Mouse (Mus musculus): ENCODE results near the gene Myo1d.

Myo1d gene

DNA sequence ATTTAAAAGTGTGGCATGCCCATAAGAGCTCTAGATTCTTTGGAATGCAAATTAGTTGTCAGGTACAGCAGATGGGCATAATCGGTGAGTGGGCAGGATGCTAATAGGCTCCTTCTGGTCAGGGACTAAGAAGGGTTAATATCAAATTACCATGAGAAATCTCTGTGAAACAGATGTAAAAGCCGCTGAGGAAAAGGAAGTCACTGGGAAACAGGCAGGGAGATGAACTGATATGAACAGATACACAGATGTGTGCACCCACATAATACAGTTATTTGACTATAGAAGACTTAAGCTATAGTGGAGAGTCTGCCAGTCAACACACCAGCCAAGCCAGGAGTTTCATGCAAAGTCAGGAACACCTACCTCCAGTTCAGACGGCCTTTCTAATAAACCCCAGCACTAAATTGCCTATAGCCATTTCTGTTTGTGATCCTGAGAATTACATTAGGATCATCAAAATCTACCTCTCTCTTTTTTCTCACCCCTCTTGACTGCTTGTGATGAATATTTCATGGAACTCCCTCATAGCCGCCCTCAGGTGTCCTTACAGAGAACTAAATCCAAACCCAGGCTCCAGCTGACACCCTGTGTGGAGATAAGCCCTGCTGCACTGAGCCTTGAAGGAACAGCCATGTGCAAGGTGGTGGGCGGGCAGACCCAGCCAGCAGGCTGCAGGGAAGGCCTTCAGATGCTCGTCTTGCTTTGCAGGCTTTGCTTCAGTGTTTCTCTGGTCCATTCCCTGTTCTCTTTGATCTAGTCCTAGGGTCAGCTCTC lies 164.7 kb downstream of the Myo1d start:
- CTCF ChIA-PET: no interaction called here

DNA sequence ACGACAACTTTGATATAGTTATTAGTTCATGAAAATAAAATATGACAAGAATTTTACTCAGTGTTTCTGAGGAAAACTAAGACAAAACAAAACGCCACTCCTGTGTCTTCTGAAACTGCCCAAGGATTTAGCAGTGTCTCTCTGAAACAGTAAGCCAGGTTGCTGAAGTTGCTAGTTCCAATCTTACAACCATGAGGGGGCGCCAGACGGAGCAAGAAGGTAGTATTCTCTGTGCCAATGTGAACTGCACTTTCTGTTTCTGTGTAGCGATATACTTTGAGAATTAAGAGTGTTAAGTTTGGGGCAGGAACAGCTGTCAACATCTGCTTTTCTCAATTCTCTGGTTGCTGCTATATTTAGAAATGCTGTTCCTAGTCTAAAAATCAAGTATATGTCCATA lies 165.4 kb downstream of the Myo1d start:
- CTCF ChIA-PET: interaction anchor here (0.7 kb wide), 1 partner anchor 220 kb away, joined by 6 read pairs; no protein-coding TSS in a partner anchor

DNA sequence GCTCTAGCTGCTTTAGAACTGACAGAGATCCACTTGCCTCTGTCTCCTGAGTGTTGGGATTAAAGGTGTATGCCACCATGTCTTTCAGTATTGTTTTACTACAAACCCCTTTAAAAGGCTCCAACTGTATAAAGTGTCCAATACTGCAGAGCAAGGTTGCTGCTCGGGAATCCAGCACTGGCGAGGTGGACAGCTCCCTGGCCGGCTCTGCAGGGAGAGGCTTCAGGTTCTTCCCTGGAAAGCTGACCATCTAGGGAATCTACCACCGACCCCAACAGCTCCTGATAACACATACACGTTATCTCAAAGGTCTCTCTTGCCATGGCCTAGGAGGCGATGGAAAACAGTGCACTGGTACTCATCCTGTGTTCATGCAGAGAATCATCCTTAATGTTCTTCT lies 166.3 kb downstream of the Myo1d start:
- CTCF ChIA-PET: interaction anchor here (0.7 kb wide), 1 partner anchor 43 kb away, joined by 10 read pairs; no protein-coding TSS in a partner anchor

DNA sequence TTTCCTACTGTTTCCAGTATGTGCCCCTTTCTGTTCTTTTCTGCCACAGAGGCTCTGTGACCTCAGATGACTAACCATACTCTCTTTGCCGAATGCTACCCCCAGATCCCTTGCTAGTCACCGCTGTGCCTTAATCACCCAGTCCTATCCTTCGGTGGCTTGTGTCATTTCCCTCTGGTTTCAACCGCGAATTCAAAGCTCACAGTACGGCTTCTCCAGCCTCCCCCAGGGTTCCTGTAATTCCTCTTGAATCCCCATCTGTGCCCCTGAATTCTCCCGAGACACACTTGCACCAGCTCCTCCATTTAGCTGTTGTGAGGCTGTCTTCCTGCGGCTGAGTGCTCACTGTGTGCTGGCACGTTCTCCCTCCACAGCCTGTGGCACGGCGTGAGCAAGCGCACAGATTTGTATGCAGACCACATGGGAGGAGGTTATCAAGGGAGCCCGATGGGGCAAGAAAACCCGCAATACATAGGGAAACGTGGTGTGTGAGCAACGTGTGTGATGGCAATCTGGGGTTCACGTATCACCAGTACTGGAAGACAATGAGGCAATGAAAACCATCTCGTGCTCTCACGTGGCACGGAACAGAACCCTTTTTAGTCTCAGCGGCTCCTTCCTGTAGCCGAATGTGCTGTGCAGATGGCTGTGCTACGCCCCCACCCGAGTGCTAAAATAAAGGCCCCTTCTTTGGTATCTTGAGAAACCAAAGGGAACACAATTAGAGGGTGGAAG lies 177.0 kb downstream of the Myo1d start:
- CTCF ChIA-PET: no interaction called here

DNA sequence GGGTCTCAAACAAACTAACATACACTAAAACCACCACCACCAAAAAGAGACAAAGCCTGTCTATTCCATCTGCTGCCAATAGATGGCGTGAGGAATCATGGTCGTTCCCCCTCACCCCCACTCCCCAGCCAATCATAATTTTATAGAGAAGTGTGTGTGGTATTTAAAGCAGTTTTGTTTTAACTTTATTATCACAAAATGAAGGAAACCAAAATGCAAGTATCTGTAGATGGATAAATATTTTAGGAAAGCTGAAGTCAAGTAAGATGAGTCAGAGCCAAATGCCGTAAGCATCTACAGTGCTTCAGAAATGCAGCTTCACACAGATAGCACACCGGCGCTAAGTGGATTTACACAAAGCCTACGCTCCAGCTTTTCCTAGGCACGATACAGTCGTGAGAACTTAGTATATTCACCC lies 177.8 kb downstream of the Myo1d start:
- CTCF ChIA-PET: no interaction called here

DNA sequence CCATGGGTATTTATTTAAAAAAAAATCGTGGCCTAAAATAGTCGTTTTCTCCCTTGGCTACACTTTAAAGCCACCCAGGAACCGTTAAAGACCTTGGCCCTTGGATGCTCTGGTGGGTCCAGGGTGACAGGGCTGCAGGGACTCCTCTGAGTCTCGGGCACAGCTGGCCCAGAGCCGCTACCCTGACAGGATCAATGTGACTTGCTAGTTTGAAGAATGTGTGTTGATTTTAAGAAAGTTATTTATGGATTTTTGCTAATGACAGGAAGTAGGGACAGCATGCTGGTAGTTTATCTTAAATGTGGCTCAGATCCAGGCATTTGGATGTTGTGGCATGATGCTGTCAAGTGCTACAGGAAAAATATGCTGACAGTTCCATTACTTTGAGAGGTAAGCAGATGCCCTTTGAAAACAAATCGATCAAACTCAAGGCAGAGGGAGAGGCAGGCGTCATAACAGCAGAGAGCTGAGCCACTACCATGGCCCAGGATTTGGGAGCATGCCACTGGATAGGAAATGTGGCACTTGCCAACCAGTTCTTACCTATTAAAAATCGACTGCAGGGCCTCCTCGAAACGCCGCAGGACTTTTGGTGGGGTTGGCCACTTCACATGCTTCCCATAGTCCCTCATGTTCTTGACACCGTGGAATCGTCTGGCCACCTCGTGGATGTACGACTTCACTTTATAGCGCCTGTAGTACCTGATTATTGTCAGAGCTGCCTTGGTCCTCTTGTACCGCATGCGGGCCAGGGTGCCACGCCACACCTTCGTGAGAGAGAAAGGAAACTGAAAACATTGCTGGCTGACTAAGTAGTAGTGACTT lies 178.6 kb downstream of the Myo1d start:
- CTCF ChIA-PET: no interaction called here

DNA sequence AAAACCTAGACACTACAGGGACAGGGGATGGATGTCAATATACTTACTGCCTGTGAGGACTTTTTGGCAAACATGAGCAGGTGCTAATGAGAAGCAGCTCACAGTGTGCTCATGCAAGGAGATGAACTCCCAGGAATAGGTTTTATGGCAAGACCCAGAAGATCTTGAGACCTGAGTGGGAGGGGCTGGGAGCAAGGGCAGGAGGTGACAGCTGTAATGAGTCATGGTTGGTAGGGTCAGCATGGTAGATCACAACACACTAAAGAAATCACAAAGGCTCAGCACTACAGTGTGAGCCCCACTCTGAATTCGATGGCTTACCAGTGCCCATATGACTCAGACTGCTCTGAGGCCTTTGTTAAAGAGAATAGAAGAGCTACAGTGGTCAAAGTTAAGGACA lies 184.3 kb downstream of the Myo1d start:
- CTCF ChIA-PET: no interaction called here

DNA sequence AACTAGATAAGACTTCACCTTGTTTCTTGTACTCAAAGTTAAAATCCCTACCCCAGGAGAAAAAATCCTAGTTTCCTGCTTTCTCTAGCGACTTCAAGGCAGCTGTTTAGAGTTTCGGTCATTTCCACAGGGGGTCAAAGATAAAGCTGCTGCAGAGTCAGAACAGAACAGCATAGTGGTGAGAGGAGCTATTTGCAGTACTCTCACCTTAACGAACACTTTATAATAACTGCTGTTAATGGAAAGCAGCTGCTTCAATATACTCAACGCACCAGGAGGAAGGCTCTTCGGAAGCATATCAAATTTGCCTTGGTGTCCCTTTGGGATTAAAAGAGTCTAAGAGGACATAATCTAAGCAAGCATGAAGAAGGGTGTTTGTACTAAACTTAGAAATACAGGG lies 190.4 kb downstream of the Myo1d start:
- CTCF ChIA-PET: no interaction called here

DNA sequence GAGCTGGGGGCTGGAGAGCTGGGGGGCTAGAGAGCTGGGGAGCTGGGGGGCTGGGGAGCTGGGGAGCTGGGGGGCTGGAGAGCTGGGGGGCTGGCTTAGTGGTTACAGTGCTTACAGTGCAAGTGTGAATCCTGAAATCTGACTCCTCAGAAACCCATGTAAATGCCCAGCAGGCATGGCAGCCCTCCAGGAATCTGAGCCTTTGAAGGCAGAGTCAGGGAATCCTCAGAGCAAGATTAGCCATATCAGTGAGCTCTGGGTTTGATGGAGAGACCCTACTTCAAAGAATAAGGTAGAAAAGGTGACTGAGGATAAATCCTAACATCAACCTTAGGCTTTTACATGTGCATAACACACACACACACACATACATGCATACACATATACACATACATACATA lies 194.1 kb downstream of the Myo1d start:
- CTCF ChIA-PET: interaction anchor here (0.7 kb wide), 1 partner anchor 13 kb away, joined by 4 read pairs; no protein-coding TSS in a partner anchor

DNA sequence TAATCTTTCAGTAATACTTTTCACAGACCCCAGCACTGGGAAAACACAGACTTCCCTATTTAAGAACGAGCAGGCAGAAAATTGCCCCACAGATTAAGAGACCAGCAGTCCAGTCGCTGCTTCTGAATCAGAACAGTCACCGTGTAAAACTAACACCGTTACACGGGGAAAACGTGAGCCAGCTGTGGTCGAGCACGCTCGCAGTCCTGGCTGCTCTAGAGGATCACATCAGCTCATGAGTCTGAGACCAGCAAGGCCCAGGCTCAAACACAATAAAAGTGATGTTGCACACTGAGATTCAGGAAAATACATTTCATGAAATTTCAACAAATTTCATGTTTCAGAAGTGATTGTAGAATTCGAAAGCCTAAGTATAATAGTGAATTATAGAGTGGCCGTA lies 194.6 kb downstream of the Myo1d start:
- CTCF ChIA-PET: interaction anchor here (0.7 kb wide), 1 partner anchor 12 kb away, joined by 4 read pairs; no protein-coding TSS in a partner anchor

DNA sequence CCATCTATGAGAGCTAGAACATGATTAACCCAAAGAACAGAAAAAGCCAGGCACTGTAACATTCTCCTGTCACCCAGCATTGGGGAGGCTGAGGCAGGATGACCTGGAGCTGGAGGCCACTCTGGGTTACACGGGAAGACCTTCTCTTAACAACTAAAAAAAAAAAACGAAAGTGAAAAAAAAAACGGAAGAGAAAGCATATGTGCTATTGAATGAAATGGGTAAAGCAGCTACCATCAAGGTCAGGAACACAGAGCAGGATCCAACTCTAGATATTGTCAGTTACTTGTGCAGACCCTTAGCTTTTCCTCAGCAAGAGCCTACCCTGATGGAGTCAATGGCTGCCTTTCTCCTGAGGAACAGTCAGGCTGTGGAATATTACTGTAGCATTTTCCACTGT lies 199.3 kb downstream of the Myo1d start:
- CTCF ChIA-PET: interaction anchor here (0.6 kb wide), 3 partner anchors 32 to 1906 kb away, joined by 4 to 6 read pairs (median 5); no protein-coding TSS in a partner anchor

DNA sequence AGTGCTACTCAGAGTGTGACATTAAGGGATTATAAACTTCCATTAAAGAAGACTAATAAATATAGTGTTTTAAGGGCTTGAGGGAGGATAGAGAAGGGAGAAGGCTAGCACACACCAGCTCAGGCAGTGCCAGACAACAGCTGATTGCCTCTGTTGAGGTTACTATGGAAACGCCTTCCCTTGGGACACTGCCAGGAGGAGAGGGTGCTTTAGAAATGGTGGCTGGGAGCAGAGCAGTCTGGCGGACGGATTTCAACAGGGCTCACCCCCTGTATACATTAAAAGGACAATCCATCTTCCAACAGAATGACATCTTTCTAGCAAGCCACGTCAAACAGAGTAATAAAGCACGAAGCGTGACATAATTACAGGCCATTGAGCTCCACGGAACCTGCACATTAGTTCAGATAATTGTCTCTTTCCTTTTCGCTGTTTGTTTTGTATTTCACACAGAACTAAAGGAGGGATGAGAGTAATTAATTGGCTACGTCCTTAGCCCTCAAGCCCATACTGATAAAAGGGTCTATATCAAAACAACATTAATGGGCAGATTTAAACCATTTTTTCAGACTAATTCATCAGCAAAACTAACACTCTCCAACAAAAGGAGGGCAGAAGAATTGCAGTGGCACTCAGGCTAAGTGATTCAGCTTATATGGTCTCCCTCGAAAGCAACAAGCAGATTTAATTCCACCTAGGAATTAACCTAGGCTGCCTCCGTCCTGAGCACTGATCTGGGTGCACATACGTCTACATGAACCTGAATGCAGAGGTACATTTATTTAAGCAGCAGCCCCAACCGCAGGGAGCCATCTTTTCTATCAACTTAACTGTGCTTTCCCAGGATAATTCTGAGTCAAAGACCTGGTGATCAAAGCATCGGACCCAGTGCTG lies 201.8 kb downstream of the Myo1d start:
- CTCF ChIA-PET: no interaction called here

DNA sequence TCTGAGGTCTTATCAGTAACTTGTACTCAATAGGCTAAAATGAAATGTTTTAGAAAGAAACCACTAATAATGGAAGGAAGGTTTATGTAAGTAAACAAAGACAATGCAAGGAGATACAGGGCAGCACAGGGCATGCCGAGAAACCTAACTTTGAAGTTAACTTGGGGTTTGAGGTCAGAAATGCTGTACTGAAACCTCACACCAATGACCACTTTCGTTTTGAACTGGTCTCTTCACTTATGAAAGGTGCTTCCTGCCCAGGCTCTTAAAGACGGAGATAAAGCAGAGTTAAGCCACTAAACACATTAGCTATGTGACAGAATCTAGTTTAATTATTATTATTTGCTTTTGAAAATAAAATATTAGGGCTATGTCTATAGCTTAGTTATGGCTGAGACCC lies 204.0 kb downstream of the Myo1d start:
- CTCF ChIA-PET: interaction anchor here (1.2 kb wide), 1 partner anchor 98 kb away, joined by 8 read pairs; no protein-coding TSS in a partner anchor

DNA sequence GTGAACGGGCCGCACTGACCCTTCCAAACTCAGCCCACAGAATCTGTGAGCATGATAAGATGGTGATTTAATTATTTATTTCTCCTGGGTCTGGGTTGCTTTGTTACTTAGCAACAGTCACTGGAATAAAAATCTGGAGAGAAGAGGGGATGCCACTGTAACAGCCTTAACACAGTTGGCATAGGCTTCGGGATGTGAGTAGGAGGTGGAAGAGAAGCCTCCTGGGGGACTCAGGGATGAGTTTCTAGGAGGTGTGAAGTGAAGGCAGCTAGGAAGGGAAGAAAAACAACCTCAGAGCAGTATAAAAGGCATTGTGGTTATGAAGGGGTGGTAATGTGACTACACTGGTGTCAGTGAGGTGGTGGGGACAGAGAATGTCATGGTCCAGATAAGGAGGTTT lies 213.5 kb downstream of the Myo1d start:
- CTCF ChIA-PET: no interaction called here

DNA sequence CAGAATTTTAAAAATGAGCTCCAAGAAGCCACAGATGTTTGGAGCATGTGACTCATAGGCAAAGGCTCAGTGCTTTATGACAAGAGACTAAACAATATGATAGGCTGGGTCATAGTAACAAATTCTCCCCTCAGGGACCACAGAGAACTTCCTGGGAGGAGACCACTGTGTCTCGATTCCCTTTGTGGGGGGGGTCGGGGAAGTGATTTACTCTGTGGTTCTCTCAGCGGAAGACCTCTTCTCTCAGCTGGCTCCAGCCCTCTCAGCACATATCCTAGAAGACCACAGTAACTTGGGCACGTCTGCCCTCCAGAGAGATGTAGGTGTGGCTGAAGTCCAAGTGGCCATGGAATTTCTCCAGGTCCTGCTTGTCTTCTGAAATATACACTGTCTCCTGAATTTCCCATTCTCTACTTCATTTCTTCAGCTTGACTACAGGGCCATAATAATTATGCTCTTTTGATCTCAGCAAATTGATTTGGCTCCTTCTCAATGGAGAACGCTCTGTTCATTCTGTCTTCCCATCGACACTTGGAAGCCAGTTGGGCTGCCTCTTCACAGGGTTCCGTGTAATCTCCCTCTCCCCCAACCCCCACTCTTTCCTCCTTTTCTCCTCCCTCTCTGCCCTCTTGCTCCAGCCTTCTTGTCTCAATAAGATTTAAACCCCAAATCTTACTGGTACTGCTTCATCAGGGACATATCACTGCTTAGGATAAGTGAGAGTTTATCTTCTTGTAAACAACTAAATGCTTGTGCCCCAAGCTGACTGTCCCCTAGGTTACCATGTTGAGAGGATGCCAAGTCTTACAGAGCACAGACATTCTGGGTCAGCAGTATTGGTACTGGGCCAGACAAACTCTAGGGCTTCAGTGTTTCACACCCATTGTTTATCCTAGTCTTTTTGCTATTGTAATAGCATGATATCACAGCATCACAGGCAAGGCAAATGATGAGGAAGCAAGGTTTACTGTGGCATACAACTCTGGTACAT lies 214.6 kb downstream of the Myo1d start:
- CTCF ChIA-PET: no interaction called here

DNA sequence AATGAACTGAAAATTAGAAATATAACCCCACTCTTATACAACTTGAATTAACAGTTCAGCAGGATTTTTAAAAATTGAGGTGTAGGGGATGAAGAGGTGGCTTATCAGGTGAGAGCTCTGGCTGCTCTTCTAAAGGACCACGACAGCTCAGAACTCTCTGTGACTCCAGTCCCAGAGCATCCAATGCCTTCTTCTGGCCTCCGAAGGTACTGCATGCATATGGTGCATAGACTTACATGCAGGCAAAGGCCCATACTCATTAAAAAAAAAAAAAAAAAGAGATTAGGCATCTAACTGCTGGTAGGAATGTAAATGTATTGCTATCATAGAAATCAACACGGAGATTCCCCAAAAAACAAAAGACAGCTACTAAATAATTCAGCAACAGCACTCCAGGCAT lies 217.3 kb downstream of the Myo1d start:
- CTCF ChIA-PET: interaction anchor here (0.5 to 1.0 kb wide), 3 partner anchors 12 to 98 kb away, joined by 3 to 14 read pairs (median 3); no protein-coding TSS in a partner anchor

DNA sequence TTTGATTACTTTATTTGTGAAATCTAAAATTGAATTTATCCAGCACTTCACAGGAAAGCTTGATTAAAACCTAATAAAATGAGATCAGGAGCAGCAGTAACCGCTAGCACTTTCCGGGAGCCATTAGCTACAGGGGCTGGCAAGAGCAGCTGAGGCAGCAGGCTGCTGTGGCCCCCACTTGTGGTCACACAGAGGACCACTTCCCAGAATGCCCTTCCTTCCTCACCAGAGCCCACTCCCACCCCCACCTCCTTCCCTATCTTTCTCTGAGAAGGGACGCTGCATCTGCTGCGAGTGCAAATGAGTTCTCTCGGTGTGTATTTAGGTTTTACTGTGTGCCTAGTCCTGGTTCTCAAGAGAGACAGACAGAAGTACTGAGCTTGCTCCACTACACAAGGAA lies 219.1 kb downstream of the Myo1d start:
- CTCF ChIA-PET: no interaction called here

DNA sequence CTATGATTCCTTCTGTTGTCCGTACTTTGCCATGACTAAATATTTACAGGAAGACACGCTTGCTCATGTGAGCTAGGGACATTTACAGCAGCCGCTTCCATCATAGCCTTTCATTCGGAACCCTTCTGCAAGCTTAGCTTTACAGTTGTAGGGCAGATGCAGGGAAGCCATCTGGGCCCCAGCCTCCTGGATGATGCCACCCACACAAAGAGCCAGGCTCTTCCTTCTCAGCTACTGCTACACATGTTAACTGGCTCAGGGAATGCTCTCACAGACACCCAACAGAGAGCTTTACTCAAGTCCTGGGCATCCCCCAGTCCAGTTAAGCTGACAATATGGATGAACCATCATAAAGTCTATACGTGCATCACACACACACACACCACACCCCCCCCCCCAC lies 224.4 kb downstream of the Myo1d start:
- CTCF ChIA-PET: interaction anchor here (0.5 kb wide), 1 partner anchor 25 kb away, joined by 9 read pairs; no protein-coding TSS in a partner anchor

DNA sequence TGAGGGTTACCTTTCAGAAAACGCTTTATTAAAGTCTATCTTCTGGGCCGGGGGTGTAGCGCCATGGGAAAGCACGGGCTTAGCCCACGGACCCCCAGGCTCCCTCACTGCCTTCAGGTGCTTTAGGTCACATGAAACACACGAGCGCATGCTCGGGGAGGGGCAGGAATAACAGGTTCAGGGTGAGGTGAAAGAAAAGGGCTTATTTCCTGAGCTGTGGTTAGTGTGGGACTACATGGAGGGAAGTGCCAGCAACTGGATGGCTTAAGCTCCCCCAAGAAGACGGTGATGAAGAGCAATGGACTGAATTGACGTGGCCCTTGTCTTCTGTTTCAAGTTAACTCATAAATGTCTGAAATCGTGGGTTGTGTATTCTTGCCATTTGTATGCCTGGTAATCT lies 226.8 kb downstream of the Myo1d start:
- CTCF ChIA-PET: no interaction called here

DNA sequence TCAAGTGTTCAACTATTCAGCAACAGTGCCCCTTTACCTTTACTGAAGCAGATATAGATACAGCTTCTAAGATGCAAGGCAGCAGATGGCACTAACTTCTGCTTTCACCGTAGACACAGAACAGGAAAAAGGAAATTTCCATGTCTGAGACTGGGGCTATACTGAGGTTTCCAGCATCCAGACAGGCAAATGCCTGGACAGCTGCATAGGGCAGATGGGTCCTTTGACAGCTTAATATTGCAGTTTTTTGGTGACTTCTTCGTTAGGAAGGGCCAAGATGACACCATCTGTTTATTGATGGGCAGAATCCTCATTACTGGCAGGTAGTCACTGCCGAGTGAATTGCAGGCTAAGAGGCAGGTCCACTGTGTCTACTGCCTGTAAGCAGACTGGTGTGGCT lies 228.2 kb downstream of the Myo1d start:
- CTCF ChIA-PET: interaction anchor here (0.6 kb wide), 1 partner anchor 42 kb away, joined by 3 read pairs; no protein-coding TSS in a partner anchor
